Mouse (Mus musculus) midbrain, embryonic 12.5 days (tissue): Measurements from ENCODE around the gene Kalrn. TPM values are rescaled to one million over a fixed set of nuclear protein-coding genes. Genes with fewer than 3 reads are reported as not detected.
A peak's percentile ranks its signal among the peaks of the same experiment; 100 is the strongest.

Experiments
- ATAC-seq: fragments of 200-750 bp; cut with Nextera tagmentation; 2 replicates; pipeline ENCODE4 v1.8.0; 2017; ENCODE audit warnings: low read depth, moderate TSS enrichment, moderate library complexity; ENCODE audit not compliant: low FRiP score
- H3K27ac ChIP-seq: fragments of 300-500 bp; sonication (generic); replicated peaks from 2 replicates; pipeline ENCODE4 v1.5.1; 2016; ENCODE audit warnings: mild to moderate bottlenecking
- H3K27me3 ChIP-seq: fragments of 300-500 bp; sonication (generic); 2 replicates; pipeline ENCODE4 v1.6.1; 2016; ENCODE audit warnings: mild to moderate bottlenecking
- H3K36me3 ChIP-seq: fragments of 300-500 bp; sonication (generic); 2 replicates; pipeline ENCODE4 v1.6.1; 2016
- H3K4me1 ChIP-seq: fragments of 300-500 bp; sonication (generic); 2 replicates; pipeline ENCODE4 v1.6.1; 2016
- H3K4me2 ChIP-seq: fragments of 300-500 bp; sonication (generic); replicated peaks from 2 replicates; pipeline ENCODE4 v1.6.1; 2016; ENCODE audit warnings: mild to moderate bottlenecking, moderate library complexity
- H3K4me3 ChIP-seq: fragments of 300-500 bp; sonication (generic); 2 replicates; pipeline ENCODE4 v1.5.1; 2016; ENCODE audit warnings: mild to moderate bottlenecking
- H3K9ac ChIP-seq: fragments of 300-500 bp; sonication (generic); replicated peaks from 2 replicates; pipeline ENCODE4 v1.6.1; 2016; ENCODE audit warnings: mild to moderate bottlenecking, moderate library complexity
- H3K9me3 ChIP-seq: fragments of 300-500 bp; sonication (generic); 2 replicates; pipeline ENCODE4 v1.6.1; 2016; ENCODE audit warnings: mild to moderate bottlenecking
- WGBS: fragments of 180-500 bp; shearing (Covaris S2); methylation state at CpG from one replicate; pipeline ENCODE4 v1.1.7; 2016; 5-methylcytosine and 5-hydroxymethylcytosine counted together
- polyA plus RNA-seq: library from polyadenylated mRNA; unstranded; fragments of >200 nt; fragmentation: Nextera tagmentation; extraction: Ambion mirVana; gene quantifications from 2 replicates; pipeline ENCODE4 v1.2.1, GENCODE M21; 2016

Kalrn gene
- polyA plus RNA-seq, 1 experiment from 2014 or later, result 28.9 TPM

DNA sequence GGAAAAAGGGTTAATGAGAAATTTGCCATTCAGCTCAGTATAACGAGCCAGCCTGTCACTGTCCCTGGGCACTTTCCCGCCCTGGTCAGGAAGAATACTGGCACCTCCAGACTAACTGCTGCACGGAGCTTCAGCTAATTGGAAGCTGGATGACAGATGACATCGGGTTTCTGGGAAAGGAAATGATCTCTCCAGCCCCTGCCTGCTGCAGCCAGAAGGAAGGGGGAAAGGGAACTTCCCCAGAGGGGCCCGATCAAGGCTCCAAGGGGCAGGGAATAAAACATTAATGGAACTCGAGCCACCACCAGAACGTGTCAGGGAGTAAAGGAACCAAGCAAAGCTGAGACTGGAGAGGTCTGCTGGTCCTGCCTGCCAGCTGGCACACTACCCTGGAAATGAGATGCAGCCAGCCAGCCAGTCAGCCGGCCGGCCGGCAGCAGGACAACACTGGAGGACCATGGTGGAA is 159.4 kb downstream of the Kalrn start:
- no peak overlapping the region for H3K4me2 ChIP-seq
- no peaks in the 10 kb centered on the region for H3K9me3 ChIP-seq
- peaks cover 38% of the 10 kb centered on the region for H3K4me1 ChIP-seq
- H3K27ac ChIP-seq, result peak overlapping the region; percentile 47
- H3K4me3 ChIP-seq, result no peak overlapping the region
- no peak overlapping the region for H3K9ac ChIP-seq
- WGBS, result 55% methylated on average over 10 of the region's 10 CpGs
- no peaks in the 10 kb centered on the region for H3K27me3 ChIP-seq
- no peaks in the 10 kb centered on the region for H3K36me3 ChIP-seq
- ATAC-seq, result 0 out of 2 replicates have a peak, but pooled peaks have one; percentile 23

DNA sequence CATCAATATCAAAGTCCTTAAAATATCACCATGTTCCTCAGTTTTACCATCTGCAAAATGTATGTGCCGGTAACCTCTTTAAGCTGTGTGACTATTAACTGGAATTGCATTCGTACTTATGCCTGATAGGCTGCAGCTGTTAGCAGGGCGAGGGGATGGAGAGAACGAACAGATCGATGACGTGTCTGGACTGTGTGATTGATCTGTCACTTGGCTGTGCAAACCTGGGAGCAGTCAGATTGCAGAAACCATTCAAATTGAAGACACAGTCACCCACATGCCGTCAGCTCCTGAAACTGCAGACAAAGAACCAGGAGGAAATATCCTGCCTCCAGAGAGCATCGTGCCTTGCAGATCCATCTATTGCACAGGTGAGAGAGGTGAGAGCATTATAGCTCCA is 166.3 kb downstream of the Kalrn start:
- no peak overlapping the region for H3K4me2 ChIP-seq
- H3K36me3 ChIP-seq, result no peaks in the 10 kb centered on the region
- WGBS, result 87% methylated on average over 8 of the region's 8 CpGs
- no peak overlapping the region for H3K9ac ChIP-seq
- no peak overlapping the region for H3K4me3 ChIP-seq
- no peaks in the 10 kb centered on the region for H3K27me3 ChIP-seq
- H3K9me3 ChIP-seq, result no peaks in the 10 kb centered on the region
- no peak overlapping the region for H3K27ac ChIP-seq
- ATAC-seq, result no peak
- peaks cover 10% of the 10 kb centered on the region; the same call in 1 of the 2 replicates for H3K4me1 ChIP-seq

DNA sequence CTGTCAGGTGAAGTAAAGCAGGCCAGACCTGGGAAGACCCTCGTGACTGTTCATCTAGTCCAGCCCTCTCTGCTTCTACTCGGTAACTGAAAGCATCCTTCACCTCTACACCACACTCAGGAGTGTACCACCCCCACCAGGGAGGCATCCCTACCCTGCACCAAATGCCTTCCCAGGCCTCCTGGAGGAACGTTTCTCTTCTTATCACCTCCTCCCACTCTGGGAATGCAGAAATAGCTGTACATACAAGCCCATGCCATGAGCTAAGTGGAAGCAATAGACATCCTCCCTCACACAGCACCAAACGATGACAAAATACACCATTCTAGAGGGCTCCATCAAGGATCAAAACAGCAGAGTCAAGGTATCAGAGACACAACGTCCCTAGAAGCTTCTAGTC is 168.2 kb downstream of the Kalrn start:
- Histone ChIP-seq H3K9me3 (no peaks in the 10 kb centered on the region), H3K4me1 (peaks cover 15% of the 10 kb centered on the region), H3K4me2 (no peak overlapping the region), H3K36me3 (no peaks in the 10 kb centered on the region), H3K27me3 (no peaks in the 10 kb centered on the region), H3K9ac (no peak overlapping the region), H3K4me3 (no peak overlapping the region), H3K27ac (no peak overlapping the region)
- WGBS, result 78% methylated on average over 5 of the region's 5 CpGs
- ATAC-seq, result no peak

DNA sequence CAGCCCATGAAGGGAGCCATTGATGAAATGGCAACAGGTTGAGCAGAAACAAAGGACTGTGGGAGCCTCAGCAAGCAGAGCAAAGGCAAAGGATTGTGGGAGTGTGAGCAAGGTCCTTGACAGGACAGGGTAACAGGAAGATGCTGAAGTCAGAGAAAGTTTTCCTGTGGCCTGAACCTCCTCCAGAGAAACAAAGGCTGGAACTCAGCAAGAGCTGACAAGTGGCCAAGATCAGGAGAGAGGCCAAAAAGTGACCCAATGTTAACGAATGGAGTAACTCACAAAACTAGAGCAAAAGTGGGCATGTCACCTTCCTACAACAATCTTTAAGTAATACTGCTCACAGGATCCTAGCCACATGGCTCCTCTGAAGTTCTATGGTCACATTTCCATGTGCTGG is 172.1 kb downstream of the Kalrn start:
- no peak overlapping the region for H3K4me3 ChIP-seq
- no peaks in the 10 kb centered on the region for H3K36me3 ChIP-seq
- 89% methylated on average over 1 of the region's 1 CpGs for WGBS
- H3K27ac ChIP-seq, result no peak overlapping the region
- H3K27me3 ChIP-seq, result no peaks in the 10 kb centered on the region
- H3K4me2 ChIP-seq, result no peak overlapping the region
- no peak for ATAC-seq
- H3K9ac ChIP-seq, result no peak overlapping the region
- peaks cover 18% of the 10 kb centered on the region; the same call in 1 of the 2 replicates for H3K4me1 ChIP-seq
- no peaks in the 10 kb centered on the region for H3K9me3 ChIP-seq

DNA sequence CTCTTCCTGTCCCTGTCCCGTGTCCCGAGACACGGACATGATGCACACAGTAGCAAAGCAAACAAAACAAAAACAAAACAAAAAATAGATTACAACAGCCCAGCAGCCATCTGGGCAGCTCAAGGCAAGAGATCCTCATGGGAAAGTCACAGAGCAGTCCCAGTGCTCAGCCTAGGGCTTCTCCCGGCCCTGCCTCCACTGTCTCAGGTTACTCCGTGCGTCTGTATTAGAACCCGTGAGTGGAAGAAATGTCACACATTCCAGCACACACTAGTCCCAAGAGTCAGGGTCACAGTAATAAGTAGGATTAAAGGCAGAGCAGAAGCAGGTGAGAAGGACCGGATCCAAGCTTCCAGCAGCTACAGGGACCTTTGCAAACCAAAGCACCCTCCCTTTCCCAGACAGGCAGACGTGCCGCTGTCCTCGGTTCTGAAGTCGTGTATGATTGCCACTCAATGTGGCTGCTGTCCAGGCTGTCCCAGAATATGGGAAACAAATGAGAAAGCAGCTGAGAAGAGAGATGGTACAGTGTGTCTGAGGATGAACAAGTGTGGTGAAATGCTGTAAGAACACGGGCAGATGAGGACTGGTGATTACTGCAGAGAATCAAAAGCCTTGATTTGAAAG is 173.1 kb downstream of the Kalrn start:
- H3K4me1 ChIP-seq, result peaks cover 24% of the 10 kb centered on the region; the same call in 1 of the 2 replicates
- WGBS, result 45% methylated on average over 13 of the region's 13 CpGs
- H3K4me2 ChIP-seq, result no peak overlapping the region
- no peak overlapping the region for H3K4me3 ChIP-seq
- no peak overlapping the region for H3K9ac ChIP-seq
- H3K27ac ChIP-seq, result no peak overlapping the region
- ATAC-seq, result no peak
- no peaks in the 10 kb centered on the region for H3K36me3 ChIP-seq
- H3K9me3 ChIP-seq, result no peaks in the 10 kb centered on the region
- no peaks in the 10 kb centered on the region for H3K27me3 ChIP-seq

DNA sequence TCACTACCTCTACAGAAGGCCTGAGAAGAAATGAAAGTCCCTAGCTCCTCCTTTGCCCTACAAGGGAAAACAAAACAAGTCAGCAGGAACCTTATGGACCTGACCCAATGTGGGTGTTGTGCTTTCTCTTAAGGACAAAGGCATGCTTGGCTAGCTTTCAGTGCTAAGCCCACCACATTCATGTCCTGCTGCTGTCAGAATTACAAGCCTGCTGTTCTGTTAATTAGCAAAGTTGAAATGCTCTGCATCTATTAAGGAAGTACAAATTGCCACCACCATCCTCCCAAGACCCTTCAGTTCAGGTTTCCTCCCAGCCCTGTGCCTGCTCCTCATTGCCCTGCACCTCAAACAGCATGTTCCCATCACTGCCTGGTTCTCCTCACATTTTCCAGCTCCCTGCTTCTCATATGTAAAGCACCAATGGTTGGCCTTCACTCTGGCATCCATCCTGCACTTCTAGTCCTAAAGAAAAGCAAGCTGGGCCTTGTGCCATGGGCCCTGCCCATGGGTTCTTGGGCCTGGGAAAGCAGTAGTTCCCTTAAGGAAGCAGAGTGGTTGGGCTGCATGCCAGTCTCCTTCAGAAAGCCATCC is 178.0 kb downstream of the Kalrn start:
- Histone ChIP-seq H3K9ac (no peak overlapping the region), H3K4me2 (no peak overlapping the region), H3K9me3 (no peaks in the 10 kb centered on the region), H3K4me1 (peaks cover 30% of the 10 kb centered on the region; the same call in 1 of the 2 replicates), H3K27me3 (no peaks in the 10 kb centered on the region), H3K36me3 (0 out of 2 replicates have a peak, but pooled peaks cover 4% of the 10 kb centered on the region), H3K4me3 (no peak overlapping the region), H3K27ac (no peak overlapping the region)
- ATAC-seq, result no peak

DNA sequence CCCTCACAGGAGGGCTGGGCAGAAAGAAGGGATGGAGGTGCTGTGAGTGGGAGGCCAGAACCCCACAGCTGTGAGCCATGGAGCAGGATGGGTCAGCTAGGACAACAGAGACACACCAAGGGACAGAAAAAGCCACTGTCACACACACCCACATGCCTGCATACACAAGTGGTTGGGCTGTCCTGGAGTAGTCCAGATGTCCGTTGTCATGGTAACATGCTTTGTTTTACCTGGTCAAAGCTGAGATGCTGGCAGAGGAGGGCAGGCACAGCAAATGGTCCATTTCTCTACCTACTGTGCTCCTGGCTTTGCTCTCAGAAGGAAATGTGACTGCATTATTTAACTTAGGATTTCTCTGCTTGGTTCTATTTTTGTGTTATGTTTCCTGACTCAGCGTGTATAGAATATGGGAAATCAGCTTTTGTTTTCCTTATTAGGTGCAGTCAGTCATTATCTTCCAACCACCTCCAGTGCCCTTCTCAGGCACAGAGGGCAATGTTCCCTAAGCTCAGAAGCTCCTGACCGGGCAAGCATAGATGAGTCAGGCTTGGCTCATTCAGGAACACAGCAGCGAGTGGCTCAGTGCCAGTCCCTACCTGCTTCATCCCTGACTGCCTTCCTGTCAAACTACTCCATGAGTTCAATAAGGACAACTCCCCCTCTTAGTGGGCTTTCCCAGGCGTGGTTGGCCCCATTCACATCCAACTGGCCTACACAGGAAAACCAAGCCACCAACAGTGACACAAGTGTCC is 183.6 kb downstream of the Kalrn start:
- Histone ChIP-seq H3K4me2 (no peak overlapping the region), H3K4me1 (peaks cover 15% of the 10 kb centered on the region), H3K27me3 (no peaks in the 10 kb centered on the region), H3K4me3 (no peak overlapping the region), H3K27ac (no peak overlapping the region), H3K9ac (no peak overlapping the region), H3K9me3 (no peaks in the 10 kb centered on the region), H3K36me3 (0 out of 2 replicates have a peak, but pooled peaks cover 10% of the 10 kb centered on the region)
- WGBS, result 78% methylated on average over 5 of the region's 5 CpGs
- 0 out of 2 replicates have a peak, but pooled peaks have one; percentile 27 for ATAC-seq

DNA sequence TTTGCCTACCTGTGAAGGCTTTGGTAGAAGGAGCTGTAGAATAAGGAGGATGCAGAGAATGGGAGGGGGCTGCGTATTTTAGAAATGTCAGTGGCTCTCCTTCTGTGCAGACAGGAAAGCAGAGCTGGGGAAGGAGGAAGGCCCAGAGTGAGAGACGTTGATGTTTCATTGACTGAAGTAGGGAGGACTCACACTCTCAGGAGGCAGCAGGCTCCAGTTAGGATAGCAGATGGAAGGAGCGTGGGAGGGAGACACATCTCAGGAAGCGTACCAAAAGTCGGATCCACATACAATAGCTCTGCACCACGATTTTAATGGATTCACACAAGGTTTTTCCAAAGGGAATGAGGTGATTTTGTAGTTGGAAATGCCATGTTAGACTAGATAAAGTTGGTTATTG is 184.5 kb downstream of the Kalrn start:
- ATAC-seq, result no peak
- Histone ChIP-seq H3K27me3 (no peaks in the 10 kb centered on the region), H3K36me3 (0 out of 2 replicates have a peak, but pooled peaks cover 10% of the 10 kb centered on the region), H3K9me3 (no peaks in the 10 kb centered on the region), H3K4me1 (peaks cover 15% of the 10 kb centered on the region), H3K27ac (no peak overlapping the region), H3K4me3 (no peak overlapping the region), H3K9ac (no peak overlapping the region), H3K4me2 (no peak overlapping the region)
- WGBS, result 83% methylated on average over 6 of the region's 6 CpGs

DNA sequence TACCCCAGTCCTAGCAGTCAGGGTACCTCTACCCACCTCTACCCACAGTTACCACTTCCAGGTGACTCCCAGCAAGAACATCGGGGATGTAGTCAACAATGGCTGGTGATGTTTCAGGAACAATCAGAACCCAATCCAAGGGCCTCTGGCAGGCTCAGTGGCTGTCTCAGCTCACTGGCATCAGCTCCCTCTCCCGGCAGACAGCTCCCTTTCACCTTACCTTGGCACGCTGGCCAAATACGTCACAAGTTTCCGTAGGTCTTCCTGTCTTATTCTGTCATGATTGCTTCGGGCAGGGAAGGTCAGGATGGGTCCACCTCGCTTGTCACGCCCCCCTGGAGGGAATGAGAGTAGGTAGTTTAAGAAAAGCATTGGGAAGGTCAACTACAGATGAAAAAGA is 188.3 kb downstream of the Kalrn start:
- H3K4me1 ChIP-seq, result peaks cover 19% of the 10 kb centered on the region
- WGBS, result 92% methylated on average over 8 of the region's 8 CpGs
- H3K4me2 ChIP-seq, result no peak overlapping the region
- no peak overlapping the region for H3K27ac ChIP-seq
- H3K9ac ChIP-seq, result no peak overlapping the region
- ATAC-seq, result no peak
- H3K9me3 ChIP-seq, result no peaks in the 10 kb centered on the region
- no peaks in the 10 kb centered on the region for H3K27me3 ChIP-seq
- H3K36me3 ChIP-seq, result 0 out of 2 replicates have a peak, but pooled peaks cover 6% of the 10 kb centered on the region
- no peak overlapping the region for H3K4me3 ChIP-seq

DNA sequence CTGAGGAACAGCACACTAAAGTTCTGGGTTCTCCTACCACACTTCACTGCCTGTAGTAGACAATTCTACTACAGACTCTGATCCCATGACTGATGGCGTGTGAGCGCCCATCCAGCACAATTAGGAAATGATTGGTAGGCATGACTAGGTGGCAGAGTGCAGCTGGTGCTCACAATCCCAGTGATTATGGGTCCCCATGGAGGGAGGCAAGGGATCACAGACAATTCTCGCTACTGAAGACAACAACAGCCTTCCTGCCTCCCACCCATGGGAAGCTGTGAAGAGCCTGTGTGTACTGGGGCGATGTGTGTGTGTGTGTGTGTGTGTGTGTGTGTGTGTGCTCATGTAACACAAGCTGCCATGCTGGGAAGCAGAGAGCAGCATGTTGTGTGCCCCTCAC is 190.3 kb downstream of the Kalrn start:
- H3K4me2 ChIP-seq, result no peak overlapping the region
- no peak overlapping the region for H3K9ac ChIP-seq
- 0 out of 2 replicates have a peak, but pooled peaks have one; percentile 23 for ATAC-seq
- 70% methylated on average over 4 of the region's 4 CpGs for WGBS
- no peak overlapping the region for H3K4me3 ChIP-seq
- H3K4me1 ChIP-seq, result peaks cover 10% of the 10 kb centered on the region
- H3K27me3 ChIP-seq, result no peaks in the 10 kb centered on the region
- no peaks in the 10 kb centered on the region for H3K9me3 ChIP-seq
- H3K27ac ChIP-seq, result no peak overlapping the region; the same call in 1 of the 2 replicates
- 0 out of 2 replicates have a peak, but pooled peaks cover 6% of the 10 kb centered on the region for H3K36me3 ChIP-seq

DNA sequence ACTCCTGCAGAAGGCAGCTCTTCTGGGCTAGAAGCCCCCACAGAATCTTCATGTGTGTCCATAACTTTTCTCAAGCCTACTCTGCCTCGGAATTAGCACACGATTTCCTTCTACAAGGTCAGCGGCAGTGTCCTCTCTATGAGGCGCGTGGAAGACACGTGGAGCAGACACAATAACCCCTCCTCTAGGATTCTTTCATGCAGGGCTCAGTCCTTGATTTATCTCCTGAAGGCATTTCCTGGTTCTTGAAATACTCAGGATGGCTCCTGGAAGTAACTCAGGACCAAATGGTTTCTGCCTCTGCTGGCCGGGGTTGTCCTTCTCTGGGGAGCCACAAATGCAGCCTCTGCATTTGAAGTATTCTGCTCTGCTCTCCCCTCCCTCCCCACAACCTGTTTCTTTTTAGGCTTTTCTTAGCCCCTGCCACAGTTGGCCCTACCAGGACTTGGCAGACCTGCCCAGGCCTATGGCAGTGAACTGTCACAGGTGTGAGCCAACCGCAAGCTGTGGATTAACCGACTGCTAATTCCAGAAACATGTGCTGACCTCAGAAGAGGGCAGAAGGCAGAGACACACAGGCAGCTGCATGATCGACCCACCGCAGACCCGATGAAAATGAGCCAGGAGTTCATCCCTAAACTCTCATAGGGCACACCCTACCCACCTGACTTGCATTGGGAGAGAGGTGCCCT is 197.0 kb downstream of the Kalrn start:
- no peak for ATAC-seq
- Histone ChIP-seq H3K4me3 (no peak overlapping the region), H3K27me3 (no peaks in the 10 kb centered on the region), H3K27ac (no peak overlapping the region), H3K36me3 (no peaks in the 10 kb centered on the region), H3K4me1 (no peaks in the 10 kb centered on the region), H3K4me2 (no peak overlapping the region), H3K9me3 (no peaks in the 10 kb centered on the region), H3K9ac (no peak overlapping the region)
- WGBS, result 89% methylated on average over 12 of the region's 12 CpGs
